Mouse (Mus musculus): Measurements from ENCODE around the gene Klhl26. TPM values are rescaled to one million over a fixed set of nuclear protein-coding genes. Genes with fewer than 3 reads are reported as not detected.

The Klhl26 gene
- polyA plus RNA-seq, 1 experiment = 10.9 TPM

DNA sequence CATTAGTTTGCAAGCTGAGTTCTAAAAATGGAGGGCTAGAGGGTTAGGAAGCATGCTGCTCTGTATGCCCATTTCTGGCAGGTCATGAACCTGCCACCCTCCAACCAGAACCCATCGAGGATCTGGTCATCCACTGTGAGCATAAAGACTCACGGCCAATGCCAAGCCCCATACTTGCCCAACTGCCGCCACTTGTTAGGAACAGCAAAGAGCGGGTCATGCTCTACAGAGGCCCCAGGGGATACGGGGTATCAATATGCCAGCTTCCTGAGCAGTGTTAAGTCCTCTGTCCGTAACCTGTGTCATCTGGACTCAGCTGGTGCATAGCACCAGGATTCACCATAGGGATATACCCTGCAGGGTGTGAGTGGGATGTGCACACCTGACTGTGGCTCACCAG, 12.6 kb downstream of the Klhl26 start:
- H3K4me3 ChIP-seq (ENCODE audit: insufficient read depth, low read length) = no peak overlapping the region
- no peak overlapping the region for H3K27ac ChIP-seq (ENCODE audit: insufficient read depth, low read depth, low read length)
- no peak for TF ChIP-seq POLR2A (IDR thresholded peaks at IDR 0.05; ENCODE audit: borderline replicate concordance, low read depth, low read length)
- no peak for TF ChIP-seq CTCF (IDR thresholded peaks at IDR 0.05; ENCODE audit: low read depth, low read length)
- H3K4me1 ChIP-seq (ENCODE audit: control insufficient read depth, insufficient read depth, low read length) = peaks cover 3% of the 10 kb centered on the region; the same call in 1 of the 2 replicates

DNA sequence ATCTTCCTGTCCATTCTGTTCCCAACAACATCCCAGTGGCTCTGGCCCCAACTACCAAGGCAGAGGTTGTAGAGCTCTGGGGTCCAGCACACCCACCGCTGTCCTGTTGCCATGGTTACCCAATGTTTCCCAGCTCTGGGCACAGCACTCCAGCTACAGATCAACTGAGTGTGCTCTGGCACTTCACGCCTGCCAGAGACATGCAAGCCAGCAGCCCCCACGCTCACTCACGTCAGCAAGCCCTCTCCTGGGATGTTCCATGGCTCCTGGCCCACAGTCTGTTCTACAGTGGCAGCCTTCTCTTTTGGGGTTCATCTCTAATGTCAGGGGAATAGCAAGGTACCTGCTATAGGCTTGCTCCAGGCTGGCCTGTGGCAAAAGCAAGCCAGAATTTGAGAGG, 13.5 kb downstream of the Klhl26 start:
- Histone ChIP-seq H3K4me3 (ENCODE audit: insufficient read depth, low read length) (no peak overlapping the region), H3K4me1 (ENCODE audit: control insufficient read depth, insufficient read depth, low read length) (peaks cover 3% of the 10 kb centered on the region; the same call in 1 of the 2 replicates), H3K27ac (ENCODE audit: insufficient read depth, low read depth, low read length) (no peak overlapping the region)
- TF ChIP-seq CTCF (IDR thresholded peaks at IDR 0.05; ENCODE audit: low read depth, low read length) (no peak), POLR2A (IDR thresholded peaks at IDR 0.05; ENCODE audit: borderline replicate concordance, low read depth, low read length) (no peak)

DNA sequence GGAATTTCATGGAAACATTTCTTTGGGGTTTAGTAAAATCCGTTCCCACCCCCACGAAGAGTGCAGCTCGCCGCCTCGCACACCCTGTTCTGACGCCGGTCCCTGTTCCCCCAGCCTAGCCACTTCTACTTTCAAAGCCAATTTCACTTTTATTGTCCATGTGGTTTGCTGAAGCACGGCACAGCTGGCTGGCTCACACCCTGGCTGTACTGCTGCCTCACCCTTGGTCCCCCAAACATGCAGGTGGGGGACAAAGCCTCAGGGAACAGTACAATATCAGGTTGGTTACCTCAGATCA, 14.3 kb downstream of the Klhl26 start:
- peaks cover 3% of the 10 kb centered on the region; the same call in 1 of the 2 replicates for H3K4me1 ChIP-seq (ENCODE audit: control insufficient read depth, insufficient read depth, low read length)
- H3K27ac ChIP-seq (ENCODE audit: insufficient read depth, low read depth, low read length) = no peak overlapping the region
- no peak overlapping the region for H3K4me3 ChIP-seq (ENCODE audit: insufficient read depth, low read length)
- TF ChIP-seq POLR2A (IDR thresholded peaks at IDR 0.05; ENCODE audit: borderline replicate concordance, low read depth, low read length) (no peak), CTCF (IDR thresholded peaks at IDR 0.05; ENCODE audit: low read depth, low read length) (no peak)

GRCm38 (mm10) chr8:70461765-70462515, 14.8 kb downstream of the Klhl26 start:
- H3K27ac ChIP-seq (ENCODE audit: insufficient read depth, low read depth, low read length) = no peak overlapping the region
- H3K4me1 ChIP-seq (ENCODE audit: control insufficient read depth, insufficient read depth, low read length) = peaks cover 3% of the 10 kb centered on the region; the same call in 1 of the 2 replicates
- TF ChIP-seq POLR2A (IDR thresholded peaks at IDR 0.05; ENCODE audit: borderline replicate concordance, low read depth, low read length) = no peak
- TF ChIP-seq CTCF (IDR thresholded peaks at IDR 0.05; ENCODE audit: low read depth, low read length) = no peak
- H3K4me3 ChIP-seq (ENCODE audit: insufficient read depth, low read length) = no peak overlapping the region

- H3K4me1 ChIP-seq (ENCODE audit: control insufficient read depth, insufficient read depth, low read length) = peaks cover 3% of the 10 kb centered on the region; the same call in 1 of the 2 replicates
- TF ChIP-seq POLR2A (IDR thresholded peaks at IDR 0.05; ENCODE audit: borderline replicate concordance, low read depth, low read length) (no peak), CTCF (IDR thresholded peaks at IDR 0.05; ENCODE audit: low read depth, low read length) (no peak)
- H3K4me3 ChIP-seq (ENCODE audit: insufficient read depth, low read length) = no peak overlapping the region
- H3K27ac ChIP-seq (ENCODE audit: insufficient read depth, low read depth, low read length) = no peak overlapping the region
Observed at GRCm38 (mm10) chr8:70460606-70461005, 16.2 kb downstream of the Klhl26 start.

- Histone ChIP-seq H3K4me3 (ENCODE audit: insufficient read depth, low read length) (no peak overlapping the region), H3K27ac (ENCODE audit: insufficient read depth, low read depth, low read length) (no peak overlapping the region), H3K4me1 (ENCODE audit: control insufficient read depth, insufficient read depth, low read length) (peaks cover 3% of the 10 kb centered on the region; the same call in 1 of the 2 replicates)
- TF ChIP-seq CTCF (IDR thresholded peaks at IDR 0.05; ENCODE audit: low read depth, low read length) = no peak
- TF ChIP-seq POLR2A (IDR thresholded peaks at IDR 0.05; ENCODE audit: borderline replicate concordance, low read depth, low read length) = no peak
Observed at GRCm38 (mm10) chr8:70460199-70460598, 16.6 kb downstream of the Klhl26 start.

- H3K4me3 ChIP-seq (ENCODE audit: insufficient read depth, low read length) = no peak overlapping the region
- no peak overlapping the region for H3K27ac ChIP-seq (ENCODE audit: insufficient read depth, low read depth, low read length)
- TF ChIP-seq POLR2A (IDR thresholded peaks at IDR 0.05; ENCODE audit: borderline replicate concordance, low read depth, low read length) (no peak), CTCF (IDR thresholded peaks at IDR 0.05; ENCODE audit: low read depth, low read length) (no peak)
- peaks cover 3% of the 10 kb centered on the region; the same call in 1 of the 2 replicates for H3K4me1 ChIP-seq (ENCODE audit: control insufficient read depth, insufficient read depth, low read length)
Observed at GRCm38 (mm10) chr8:70459636-70460035, 17.1 kb downstream of the Klhl26 start.

DNA sequence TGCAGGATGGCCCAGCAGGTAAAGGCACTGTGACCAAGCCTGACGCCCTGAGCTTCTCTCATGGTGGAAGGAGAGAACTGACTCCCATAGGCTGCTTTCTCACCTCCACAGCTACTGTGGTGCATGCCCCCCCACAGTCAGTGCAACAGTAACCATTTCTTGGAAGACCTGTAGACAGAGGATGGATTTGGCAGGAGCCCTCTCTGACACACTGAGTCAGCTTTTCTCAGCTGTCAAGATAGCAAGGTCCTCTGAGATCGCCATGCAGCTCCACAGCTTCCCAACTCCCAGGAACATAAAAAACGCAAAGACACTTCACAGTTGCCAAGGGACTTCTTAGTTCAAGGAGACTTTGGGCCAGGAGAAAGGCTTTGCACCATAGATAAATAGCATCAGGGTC, 18.3 kb downstream of the Klhl26 start:
- Histone ChIP-seq H3K4me1 (ENCODE audit: control insufficient read depth, insufficient read depth, low read length) (peaks cover 3% of the 10 kb centered on the region; the same call in 1 of the 2 replicates), H3K4me3 (ENCODE audit: insufficient read depth, low read length) (no peak overlapping the region), H3K27ac (ENCODE audit: insufficient read depth, low read depth, low read length) (no peak overlapping the region)
- no peak for TF ChIP-seq POLR2A (IDR thresholded peaks at IDR 0.05; ENCODE audit: borderline replicate concordance, low read depth, low read length)
- TF ChIP-seq CTCF (IDR thresholded peaks at IDR 0.05; ENCODE audit: low read depth, low read length) = no peak

GRCm38 (mm10) chr8:70457882-70458281, 18.9 kb downstream of the Klhl26 start:
- TF ChIP-seq POLR2A (IDR thresholded peaks at IDR 0.05; ENCODE audit: borderline replicate concordance, low read depth, low read length) (no peak), CTCF (IDR thresholded peaks at IDR 0.05; ENCODE audit: low read depth, low read length) (no peak)
- peaks cover 3% of the 10 kb centered on the region; the same call in 1 of the 2 replicates for H3K4me1 ChIP-seq (ENCODE audit: control insufficient read depth, insufficient read depth, low read length)

GRCm38 (mm10) chr8:70456996-70457395, 19.8 kb downstream of the Klhl26 start:
- Histone ChIP-seq H3K4me1 (ENCODE audit: control insufficient read depth, insufficient read depth, low read length) (peaks cover 2% of the 10 kb centered on the region; the same call in 1 of the 2 replicates), H3K27ac (ENCODE audit: insufficient read depth, low read depth, low read length) (no peak overlapping the region), H3K4me3 (ENCODE audit: insufficient read depth, low read length) (no peak overlapping the region)
- TF ChIP-seq POLR2A (IDR thresholded peaks at IDR 0.05; ENCODE audit: borderline replicate concordance, low read depth, low read length) (no peak), CTCF (IDR thresholded peaks at IDR 0.05; ENCODE audit: low read depth, low read length) (no peak)

More at GRCm38 (mm10) chr8:70457882-70458281, 18.9 kb downstream of the Klhl26 start:
- H3K4me3 ChIP-seq (ENCODE audit: insufficient read depth, low read length) = no peak overlapping the region
- H3K27ac ChIP-seq (ENCODE audit: insufficient read depth, low read depth, low read length) = no peak overlapping the region

Measured in bone marrow macrophage, adult 2 months (primary cell).